Mouse (Mus musculus) liver, embryonic 14.5 days (tissue): Measurements from ENCODE around the gene Nrxn3.

Experiments used
- CTCF ChIP-seq: IDR thresholded peaks from 2 replicates; pipeline ENCODE4 v1.5.1; 2016; ENCODE audit warnings: antibody characterized with exemption, low read depth, control low read depth
- EP300 ChIP-seq: IDR thresholded peaks from 2 replicates; pipeline ENCODE4 v1.6.1; 2016; ENCODE audit warnings: antibody characterized with exemption, low read depth

- TF ChIP-seq CTCF, result no peak
- no peak for TF ChIP-seq EP300
Measured at GRCm38 (mm10) chr12:89710459-89710858, 987.8 kb downstream of the Nrxn3 start.
